Mouse (Mus musculus) bone marrow macrophage, adult 2 months (primary cell): Measurements from ENCODE around the gene Arid3b.

Experiments used
- CTCF ChIP-seq: IDR thresholded peaks from 2 replicates; pipeline ENCODE4 v1.5.1; 2012; ENCODE audit warnings: low read depth, mild to moderate bottlenecking, low read length, moderate library complexity
- POLR2A ChIP-seq: IDR thresholded peaks from 2 replicates; pipeline ENCODE4 v1.6.1; 2012; ENCODE audit warnings: mild to moderate bottlenecking, low read depth, low read length, borderline replicate concordance

- TF ChIP-seq CTCF, result no peak
- TF ChIP-seq POLR2A, result no peak
Measured at GRCm38 (mm10) chr9:57836581-57837170, at the start of gene Arid3b.
